Mouse (Mus musculus) 3134 (cell line): Measurements from ENCODE around the gene Kif1bp.
"Not testable (repeated sequence)": the region's sequence is repeated elsewhere in the genome, so short reads cannot be mapped to it uniquely, and the experiment has no call there.

Experiments used
- DNase-seq: peaks from one replicate; pipeline ENCODE4 v3.0.0-alpha.2; 2011; ENCODE audit warnings: low spot score; ENCODE audit not compliant: insufficient read length; ENCODE audit errors: extremely low read depth

The Kif1bp gene

GRCm38 (mm10) chr10:62517511-62517910 is 60.7 kb downstream of the Kif1bp start:
- DNase-seq, result no peak

GRCm38 (mm10) chr10:62512855-62513254 is 65.4 kb downstream of the Kif1bp start:
- no peak for DNase-seq

- no peak for DNase-seq
Measured at GRCm38 (mm10) chr10:62511528-62511927, 66.7 kb downstream of the Kif1bp start.

GRCm38 (mm10) chr10:62509032-62509656 is 69.1 kb downstream of the Kif1bp start:
- DNase-seq, result no peak

GRCm38 (mm10) chr10:62508459-62508858 is 69.8 kb downstream of the Kif1bp start:
- no peak for DNase-seq

GRCm38 (mm10) chr10:62507591-62508308 is 70.5 kb downstream of the Kif1bp start:
- DNase-seq, result no peak

GRCm38 (mm10) chr10:62507071-62507470 is 71.2 kb downstream of the Kif1bp start:
- no peak for DNase-seq

GRCm38 (mm10) chr10:62506019-62506556 is 72.2 kb downstream of the Kif1bp start:
- no peak for DNase-seq

GRCm38 (mm10) chr10:62505224-62505983 is 72.9 kb downstream of the Kif1bp start:
- no peak for DNase-seq

GRCm38 (mm10) chr10:62503836-62504628 is 74.2 kb downstream of the Kif1bp start:
- DNase-seq, result no peak

GRCm38 (mm10) chr10:62503353-62503752 is 74.9 kb downstream of the Kif1bp start:
- no peak for DNase-seq

- DNase-seq, result no peak
Measured at GRCm38 (mm10) chr10:62501951-62502350, 76.3 kb downstream of the Kif1bp start.

- no peak for DNase-seq
Measured at GRCm38 (mm10) chr10:62500916-62501615, 77.2 kb downstream of the Kif1bp start.

GRCm38 (mm10) chr10:62500088-62500915 is 78.0 kb downstream of the Kif1bp start:
- DNase-seq, result no peak

GRCm38 (mm10) chr10:62491681-62492080 is 86.6 kb downstream of the Kif1bp start:
- not testable (repeated sequence) for DNase-seq
